Mouse (Mus musculus) adrenal gland, adult 18-20 months (tissue): ENCODE results near the gene 4932438H23Rik. TPM values are rescaled to one million over a fixed set of nuclear protein-coding genes. Genes with fewer than 3 reads are reported as not detected.

ENCODE experiments used
- DNase-seq, 2 experiments: peaks; one replicate each; pipeline ENCODE4 v3.0.0; 2021 to 2022; ENCODE audit warnings: low spot score in 2 of 2
- total RNA-seq, 2 experiments: library from RNA; stranded (reverse); gene quantifications; 1 replicate in 1 of 2; 2 replicates in 1 of 2; pipeline ENCODE4 v1.2.3; 2021

The 4932438H23Rik gene
- total RNA-seq, 2 experiments from 2014 or later: 0.20 to 0.35 TPM

- no peak for DNase-seq
Measured at GRCm38 (mm10) chr16:91061531-91062318, 33.2 kb downstream of the 4932438H23Rik start.

GRCm38 (mm10) chr16:91057741-91058140 is 37.2 kb downstream of the 4932438H23Rik start:
- no peak for DNase-seq

DNA sequence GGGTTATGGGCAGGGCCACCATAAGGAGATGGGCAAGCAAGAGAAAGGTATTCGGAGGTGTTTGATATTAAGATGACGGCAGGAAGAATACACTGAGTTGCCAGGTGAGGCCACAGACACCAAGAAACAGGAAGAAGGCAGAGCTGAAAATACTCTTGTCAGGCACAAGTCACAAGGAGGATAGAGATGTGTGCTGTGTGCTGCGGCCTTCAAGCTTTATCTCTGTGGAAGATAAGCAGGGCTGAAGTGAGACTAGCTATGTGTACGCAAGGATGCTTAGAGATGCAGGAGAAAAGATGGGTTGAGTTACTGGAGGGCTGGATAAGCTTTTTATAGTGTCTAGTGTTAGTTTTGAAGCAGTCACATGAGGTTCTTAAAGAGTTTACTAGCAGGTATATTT is 37.7 kb downstream of the 4932438H23Rik start:
- no peak for DNase-seq

GRCm38 (mm10) chr16:91056043-91056821 is 38.7 kb downstream of the 4932438H23Rik start:
- DNase-seq: no peak

GRCm38 (mm10) chr16:91055150-91055549 is 39.8 kb downstream of the 4932438H23Rik start:
- DNase-seq: no peak

GRCm38 (mm10) chr16:91053599-91053998 is 41.3 kb downstream of the 4932438H23Rik start:
- DNase-seq: no peak

DNA sequence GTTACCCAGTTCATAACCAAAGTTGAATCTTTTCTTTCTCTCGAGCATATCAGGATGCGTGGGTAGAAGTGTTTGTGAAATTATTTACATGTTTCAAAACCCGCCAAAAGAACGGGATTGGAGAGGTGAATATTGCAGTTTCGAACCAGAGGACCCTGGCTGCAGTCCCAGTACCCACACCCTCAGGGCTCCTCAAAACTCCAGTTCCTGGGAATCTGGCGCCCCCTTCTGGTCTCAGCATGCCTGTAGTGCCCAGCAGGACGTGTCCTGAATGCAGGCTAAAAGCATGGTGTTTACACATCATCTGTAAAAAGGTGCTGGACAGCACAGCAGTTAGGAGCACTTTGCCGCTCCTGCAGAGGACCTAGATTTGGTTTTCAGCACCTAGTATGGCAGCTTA is 49.4 kb downstream of the 4932438H23Rik start:
- peak; percentile 19 to 49 for DNase-seq

DNA sequence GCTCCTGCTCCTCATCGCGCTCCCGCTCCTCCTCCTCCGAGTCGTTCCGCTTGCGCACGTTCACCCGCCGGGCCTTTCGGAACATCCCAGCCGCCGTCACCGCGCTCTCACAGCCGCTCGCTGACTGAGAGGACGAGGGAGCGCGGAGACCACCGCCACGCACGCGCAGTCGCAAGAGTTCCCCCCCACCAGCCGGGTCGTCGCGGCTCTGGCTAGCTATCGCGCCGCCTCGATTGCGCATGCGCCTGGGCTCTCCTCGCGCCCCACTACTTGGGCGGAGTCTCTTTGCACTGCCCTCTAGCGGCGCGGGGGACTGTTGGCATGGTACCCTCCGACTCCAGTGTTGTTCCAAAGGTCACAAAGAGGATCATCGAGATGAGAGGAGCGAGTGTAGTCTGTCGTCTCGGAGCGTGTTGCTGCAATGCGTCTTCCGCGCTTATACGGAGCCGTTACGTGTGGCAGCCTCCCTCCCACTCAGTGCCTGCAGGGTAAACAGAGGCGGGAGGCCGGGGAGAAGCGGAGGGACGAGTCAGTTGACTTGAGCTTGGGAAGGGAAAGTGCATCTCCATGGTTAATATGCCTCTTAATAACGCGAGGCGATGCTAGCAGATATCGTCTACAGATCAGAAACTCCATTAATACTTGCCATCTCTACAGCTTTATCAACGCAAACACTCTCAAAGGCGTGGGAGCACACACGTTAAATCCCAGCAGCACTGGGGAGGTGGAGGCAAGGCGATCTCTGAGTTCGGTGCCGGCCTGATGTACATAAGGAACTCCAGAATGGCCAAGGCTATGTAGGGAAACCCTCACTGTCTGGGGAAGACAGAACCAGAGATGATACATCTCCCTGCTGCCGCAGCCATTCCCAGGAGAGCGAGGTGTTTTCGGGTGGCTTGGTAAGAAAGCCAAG is 50.4 kb downstream of the 4932438H23Rik start, which contains the start of gene Paxbp1:
Paxbp1 (minus strand) TSS at position 274 of the 913 bp plus-strand sequence.
- peak; percentile 99 for DNase-seq

DNA sequence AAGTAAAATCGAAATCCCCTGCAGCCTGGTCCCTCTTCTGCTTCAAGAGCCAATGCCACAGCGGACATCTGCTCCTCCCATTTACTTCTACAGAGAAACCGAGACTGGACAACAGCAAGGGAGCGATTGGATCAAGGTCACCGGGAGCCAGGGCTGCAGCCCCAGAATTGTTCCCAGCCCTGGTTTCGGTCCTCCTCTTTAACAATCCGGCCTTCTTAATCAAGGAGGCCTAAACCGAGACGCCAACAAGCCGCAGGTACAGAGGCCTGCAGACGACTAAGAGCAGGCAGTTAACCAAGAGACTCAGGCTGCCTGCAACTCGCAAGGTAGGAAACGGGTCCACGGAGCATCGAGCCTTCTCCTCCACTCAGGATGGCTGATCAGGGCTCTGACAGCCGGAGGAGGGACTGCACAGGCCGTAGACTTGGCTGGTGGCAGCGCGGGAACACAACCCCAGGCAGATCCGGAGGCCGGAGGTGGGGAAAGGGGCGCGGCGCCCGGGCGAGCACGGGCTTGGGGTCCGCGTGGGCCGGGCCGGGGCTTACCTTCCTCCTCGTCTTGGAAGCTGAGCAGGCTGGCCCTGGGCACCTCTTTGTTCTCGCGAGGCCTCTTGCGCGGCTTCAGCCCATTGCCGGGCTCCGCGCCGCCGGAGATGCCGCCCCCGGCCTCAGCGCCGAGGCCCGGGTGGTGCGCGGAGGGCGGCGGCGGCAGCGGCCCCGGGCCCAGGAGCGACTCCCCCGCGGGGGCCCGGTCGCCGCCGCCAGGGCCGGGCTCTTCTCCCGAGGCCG is 51.3 kb downstream of the 4932438H23Rik start:
- DNase-seq: peak; percentile 48 to 63

GRCm38 (mm10) chr16:91042640-91043039 is 52.3 kb downstream of the 4932438H23Rik start:
- no peak for DNase-seq

DNA sequence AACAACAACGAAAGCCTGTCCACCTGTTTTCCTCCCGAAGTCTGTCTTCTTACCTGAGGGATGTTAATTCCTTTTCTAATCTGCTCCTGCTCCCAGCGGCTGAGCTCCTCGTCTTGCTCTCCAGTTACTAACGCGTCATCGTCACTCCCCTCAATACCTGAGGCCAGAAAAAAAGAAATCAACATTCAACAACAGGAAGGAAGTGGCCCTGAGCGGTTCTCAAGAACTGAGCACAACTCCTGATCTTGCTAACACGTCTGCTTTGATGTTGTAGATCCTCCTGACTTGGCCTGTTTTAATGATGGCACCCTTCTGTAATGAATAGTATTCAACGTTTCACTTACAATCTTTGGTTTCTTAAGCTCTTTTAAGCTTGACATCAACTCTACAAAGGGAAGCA is 59.1 kb downstream of the 4932438H23Rik start:
- no peak for DNase-seq

DNA sequence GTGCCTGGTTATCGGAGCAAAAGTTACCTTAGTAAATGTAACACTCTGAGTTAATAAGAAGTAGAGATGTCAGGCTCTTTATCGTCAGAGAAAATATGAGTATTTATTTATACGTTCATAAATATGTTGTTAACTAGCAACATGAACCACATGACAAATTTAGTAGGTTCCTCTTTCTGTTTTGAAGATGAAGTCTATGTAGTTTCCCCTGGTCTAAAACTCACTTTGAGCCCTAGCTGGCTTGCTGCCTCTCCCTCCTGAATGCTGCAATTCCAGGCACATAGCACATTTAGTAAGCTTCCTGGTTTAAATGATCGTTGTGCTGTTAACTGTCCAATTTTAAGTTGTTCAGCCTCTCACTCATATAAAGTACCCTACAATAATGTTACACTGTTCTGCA is 64.2 kb downstream of the 4932438H23Rik start:
- no peak for DNase-seq

GRCm38 (mm10) chr16:91029901-91030300 is 65.0 kb downstream of the 4932438H23Rik start:
- no peak for DNase-seq

DNA sequence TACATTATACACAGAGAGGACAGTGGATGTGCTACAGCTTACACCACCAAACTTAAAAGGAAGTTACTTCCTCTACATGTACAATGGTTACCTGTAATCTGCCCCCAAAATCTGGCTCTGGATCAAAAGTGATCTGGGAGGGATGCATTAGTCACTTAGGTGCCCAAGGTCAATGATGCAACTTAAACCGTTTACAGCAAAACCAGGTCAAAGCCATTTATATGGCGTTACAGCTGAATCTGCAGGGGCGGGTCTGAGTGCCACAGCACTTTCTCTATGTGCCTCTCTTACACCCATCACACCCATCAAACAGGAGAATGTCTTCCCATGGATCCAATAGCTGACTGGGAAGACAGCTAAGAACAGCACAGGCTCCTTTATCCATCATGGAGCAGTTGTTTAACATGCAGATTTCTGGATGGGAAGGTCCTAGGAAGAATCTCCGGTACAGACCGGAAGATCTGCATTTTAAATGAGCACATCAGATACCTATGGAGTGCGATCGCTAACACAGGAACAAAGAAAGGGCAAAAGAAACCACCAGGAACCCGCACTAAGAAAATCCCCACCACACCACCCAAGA is 65.7 kb downstream of the 4932438H23Rik start:
- DNase-seq: no peak

DNA sequence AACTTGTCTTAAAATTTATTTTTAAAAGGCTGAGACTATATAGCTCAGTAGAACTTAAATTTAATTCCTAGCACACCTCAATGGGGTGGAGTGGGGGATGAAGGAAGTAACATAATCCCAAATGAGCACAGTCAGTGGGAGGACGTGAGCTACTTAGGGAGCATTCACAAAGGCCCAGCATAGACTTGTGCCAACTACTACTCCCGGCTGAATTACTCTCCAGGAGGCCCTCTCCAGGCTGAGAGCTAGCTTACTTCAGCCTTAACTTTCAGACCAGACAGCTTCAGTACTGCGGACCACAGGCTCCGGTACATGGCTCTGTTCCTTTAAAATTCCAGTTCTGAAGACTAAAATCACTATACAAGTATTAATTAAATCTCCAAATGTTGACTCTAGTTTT is 68.6 kb downstream of the 4932438H23Rik start:
- DNase-seq: no peak

DNA sequence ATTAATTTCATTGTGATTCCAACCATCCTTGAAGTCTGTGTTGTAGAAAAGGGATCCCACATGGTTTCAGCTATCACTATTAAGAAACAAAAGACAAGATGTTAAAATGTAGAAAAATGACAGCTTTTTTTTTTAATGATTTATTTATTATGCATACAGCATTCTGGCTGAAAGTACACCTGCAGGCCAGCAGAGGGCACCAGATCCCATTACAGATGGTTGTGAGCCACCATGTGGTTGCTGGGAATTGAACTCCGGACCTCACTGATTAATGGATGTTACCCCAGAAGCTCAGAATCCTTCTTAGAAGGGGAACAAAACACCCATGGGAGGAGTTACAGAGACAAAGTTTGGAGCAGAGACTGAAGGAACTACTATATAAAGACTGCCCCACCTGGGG is 71.5 kb downstream of the 4932438H23Rik start:
- no peak for DNase-seq

DNA sequence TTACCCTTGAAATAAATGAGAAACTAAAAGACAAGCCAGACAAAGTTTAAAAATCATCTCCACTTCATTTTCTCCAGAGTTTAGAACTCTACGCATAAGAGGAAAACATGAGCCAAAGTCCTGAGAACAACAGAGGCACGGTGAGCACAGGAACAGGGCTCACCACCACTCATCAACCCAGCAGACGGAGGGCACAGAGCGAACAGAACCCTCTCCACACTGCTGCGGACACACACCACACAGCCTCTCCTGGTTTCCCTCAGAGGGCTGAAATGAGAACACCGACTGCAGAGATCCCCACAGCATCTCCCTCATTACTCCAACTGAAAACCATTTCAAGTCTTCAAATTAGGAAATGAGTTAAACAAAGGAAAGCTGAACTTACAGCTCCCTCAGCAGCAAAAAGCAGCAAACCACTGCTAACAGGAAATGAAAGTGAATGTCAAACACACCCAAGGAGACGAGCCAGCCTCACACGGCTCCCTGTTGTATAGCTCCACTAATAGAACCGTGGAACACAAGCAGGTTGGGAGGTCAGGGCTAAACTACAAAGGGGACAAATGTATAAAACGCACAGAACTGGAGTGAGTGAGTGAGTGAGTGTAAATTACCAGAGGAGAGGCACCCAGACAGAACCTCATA is 74.0 kb downstream of the 4932438H23Rik start:
- DNase-seq: no peak

DNA sequence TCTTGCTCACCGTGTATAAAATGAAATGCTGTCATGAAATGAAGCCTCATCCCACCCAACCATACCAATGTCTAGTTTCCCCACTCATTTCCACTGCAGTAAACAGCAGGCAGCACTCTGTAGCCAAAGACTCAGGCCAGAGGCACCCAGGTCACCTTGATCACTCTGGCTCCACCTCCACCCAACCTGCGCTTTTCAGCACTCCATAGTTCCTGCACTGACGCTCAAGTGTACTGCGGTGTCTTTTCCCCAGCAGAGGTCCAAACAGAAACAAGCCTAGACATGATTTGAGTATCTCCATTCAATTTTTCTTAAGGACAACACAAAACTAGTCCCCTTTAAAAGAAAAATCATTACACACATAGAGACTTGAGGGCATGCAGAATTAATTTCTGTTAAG is 75.4 kb downstream of the 4932438H23Rik start:
- no peak for DNase-seq

DNA sequence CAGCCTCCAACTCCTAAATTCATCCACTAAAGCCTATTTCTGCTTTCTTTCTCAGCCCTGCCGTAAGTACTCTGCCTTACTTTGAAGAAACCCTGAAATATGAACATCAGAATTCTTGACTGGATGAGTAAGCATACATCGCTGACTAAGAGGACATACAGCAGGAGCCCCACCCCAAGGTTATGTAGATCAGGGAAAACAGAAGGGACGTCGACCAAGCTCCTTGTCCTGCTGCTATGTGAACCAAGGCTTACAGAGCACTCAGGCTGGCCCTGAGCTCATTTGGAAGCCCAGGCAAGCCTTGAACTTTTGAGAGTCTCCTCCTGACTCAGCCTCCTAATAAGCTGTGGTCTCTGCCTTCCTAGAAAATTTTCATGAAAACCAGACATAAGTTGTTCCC is 79.2 kb downstream of the 4932438H23Rik start:
- DNase-seq: no peak
